Mouse (Mus musculus) midbrain, postnatal 0 days (tissue): Measurements from ENCODE around the gene Tcp1. TPM values are rescaled to one million over a fixed set of nuclear protein-coding genes. Genes with fewer than 3 reads are reported as not detected.
"Not testable (repeated sequence)": the region's sequence is repeated elsewhere in the genome, so short reads cannot be mapped to it uniquely, and the experiment has no call there.

Experiments used
- ATAC-seq: fragments of 200-750 bp; cut with Nextera tagmentation; 2 replicates; pipeline ENCODE4 v1.8.0; 2017; ENCODE audit warnings: moderate number of reproducible peaks, mild to moderate bottlenecking, moderate TSS enrichment, moderate library complexity; ENCODE audit not compliant: low FRiP score
- DNase-seq: peaks from one replicate; pipeline ENCODE4 v3.0.0-alpha.2; 2015; ENCODE audit warnings: low spot score
- H3K27ac ChIP-seq: fragments of 300-500 bp; sonication (generic); 2 replicates; pipeline ENCODE4 v1.5.1; 2014; ENCODE audit warnings: low read depth, mild to moderate bottlenecking, low read length, mixed read lengths
- H3K27me3 ChIP-seq: fragments of 300-500 bp; sonication (generic); 2 replicates; pipeline ENCODE4 v1.6.1; 2014; ENCODE audit warnings: low read length, control low read depth, mixed read lengths; ENCODE audit not compliant: insufficient read depth
- H3K36me3 ChIP-seq: fragments of 300-500 bp; sonication (generic); 2 replicates; pipeline ENCODE4 v1.6.1; 2014; ENCODE audit warnings: low read length, control low read depth, mixed read lengths; ENCODE audit not compliant: insufficient read depth
- H3K4me1 ChIP-seq: fragments of 300-500 bp; sonication (generic); 2 replicates; pipeline ENCODE4 v1.6.1; 2014; ENCODE audit warnings: mild to moderate bottlenecking, control low read depth, antibody characterized with exemption, low read length, mixed read lengths; ENCODE audit not compliant: insufficient read depth
- H3K4me2 ChIP-seq: fragments of 300-500 bp; sonication (generic); 2 replicates; pipeline ENCODE4 v1.6.1; 2014; ENCODE audit warnings: low read depth, mild to moderate bottlenecking, low read length, mixed read lengths; ENCODE audit not compliant: poor library complexity, severe bottlenecking
- H3K4me3 ChIP-seq: fragments of 300-500 bp; sonication (generic); 2 replicates; pipeline ENCODE4 v1.5.1; 2014; ENCODE audit warnings: low read depth, mild to moderate bottlenecking, low read length, moderate library complexity
- H3K9ac ChIP-seq: fragments of 300-500 bp; sonication (generic); replicated peaks from 2 replicates; pipeline ENCODE4 v1.6.1; 2014; ENCODE audit warnings: mild to moderate bottlenecking, low read length, moderate library complexity, mixed read lengths; ENCODE audit not compliant: poor library complexity, severe bottlenecking
- H3K9me3 ChIP-seq: fragments of 300-500 bp; sonication (generic); 2 replicates; pipeline ENCODE4 v1.6.1; 2016; ENCODE audit warnings: low read length, control low read depth
- CTCF ChIP-seq: IDR thresholded peaks from 2 replicates; pipeline ENCODE4 v1.5.1; 2016; ENCODE audit warnings: antibody characterized with exemption, mild to moderate bottlenecking
- WGBS: fragments of 180-500 bp; shearing (Covaris S2); extraction: QIAGEN DNeasy Blood & Tissue Kit; methylation state at CpG from one replicate; pipeline ENCODE4 v1.1.7; 2014; 5-methylcytosine and 5-hydroxymethylcytosine counted together
- polyA plus RNA-seq: library from polyadenylated mRNA; unstranded; fragments of >200 nt; fragmentation: Nextera tagmentation; extraction: Ambion mirVana; gene quantifications from 2 replicates; pipeline ENCODE4 v1.2.1, GENCODE M21; 2015
- total RNA-seq: library from RNA; depleted of rRNA; stranded (reverse); fragments of >200 nt; gene quantifications from 2 replicates; pipeline ENCODE4 v1.2.3, GENCODE M21; 2014

Tcp1 gene
- total and polyA plus RNA-seq, 2 experiments from 2014 or later: 330 to 375 TPM

DNA sequence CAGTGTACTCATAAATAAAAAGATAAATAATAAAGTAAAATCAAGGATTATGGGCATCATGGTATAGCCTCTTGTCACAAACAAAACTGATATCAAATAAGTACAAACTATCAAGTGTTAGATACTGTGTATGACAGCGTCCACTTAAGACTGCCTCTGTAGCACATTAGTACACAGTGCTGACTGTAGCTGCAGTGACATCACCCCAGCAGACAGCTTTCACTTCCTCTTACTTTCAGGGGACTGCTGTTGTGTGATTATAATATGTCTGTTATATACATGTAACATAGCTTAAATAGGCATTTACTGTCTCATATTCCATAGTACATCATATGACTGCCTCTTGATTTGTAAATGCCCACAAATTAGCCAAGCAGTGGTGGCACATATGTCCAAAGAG, 5.6 kb downstream of the Tcp1 start:
- no peaks in the 10 kb centered on the region for H3K27me3 ChIP-seq
- no peak overlapping the region for H3K27ac ChIP-seq
- no peaks in the 10 kb centered on the region for H3K9me3 ChIP-seq
- H3K9ac ChIP-seq: no peak overlapping the region
- H3K4me1 ChIP-seq: no peaks in the 10 kb centered on the region
- DNase-seq: no peak
- ATAC-seq: no peak
- TF ChIP-seq CTCF: no peak
- 91% methylated on average over 1 of the region's 1 CpGs for WGBS
- no peak overlapping the region for H3K4me2 ChIP-seq
- H3K4me3 ChIP-seq: no peak overlapping the region
- H3K36me3 ChIP-seq: peaks cover 36% of the 10 kb centered on the region

DNA sequence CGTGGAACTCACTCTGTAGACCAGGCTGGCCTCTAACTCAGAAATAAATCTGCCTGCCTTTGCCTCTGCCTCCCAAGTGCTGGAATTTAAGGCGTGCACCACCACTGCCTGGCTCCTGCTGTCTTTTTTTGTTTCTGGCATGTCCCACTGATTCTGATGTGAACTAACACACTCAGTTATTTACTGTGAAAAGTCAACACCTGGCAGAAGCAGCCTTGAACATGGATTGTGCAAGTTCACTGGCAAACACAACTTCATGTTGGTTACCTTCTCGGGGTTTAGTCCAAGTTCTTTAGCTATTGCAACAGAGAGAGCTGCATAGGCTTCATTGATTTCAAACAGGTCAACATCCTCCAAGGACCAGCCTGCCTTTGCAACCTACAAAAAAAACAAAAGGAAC, 9.5 kb downstream of the Tcp1 start:
- H3K4me3 ChIP-seq: no peak overlapping the region
- no peak overlapping the region for H3K4me2 ChIP-seq
- DNase-seq: no peak
- TF ChIP-seq CTCF: no peak
- ATAC-seq: no peak
- 89% methylated on average over 3 of the region's 3 CpGs for WGBS
- H3K27ac ChIP-seq: no peak overlapping the region
- no peaks in the 10 kb centered on the region for H3K4me1 ChIP-seq
- H3K9me3 ChIP-seq: no peaks in the 10 kb centered on the region
- no peaks in the 10 kb centered on the region for H3K27me3 ChIP-seq
- no peak overlapping the region for H3K9ac ChIP-seq
- H3K36me3 ChIP-seq: peaks cover 30% of the 10 kb centered on the region

DNA sequence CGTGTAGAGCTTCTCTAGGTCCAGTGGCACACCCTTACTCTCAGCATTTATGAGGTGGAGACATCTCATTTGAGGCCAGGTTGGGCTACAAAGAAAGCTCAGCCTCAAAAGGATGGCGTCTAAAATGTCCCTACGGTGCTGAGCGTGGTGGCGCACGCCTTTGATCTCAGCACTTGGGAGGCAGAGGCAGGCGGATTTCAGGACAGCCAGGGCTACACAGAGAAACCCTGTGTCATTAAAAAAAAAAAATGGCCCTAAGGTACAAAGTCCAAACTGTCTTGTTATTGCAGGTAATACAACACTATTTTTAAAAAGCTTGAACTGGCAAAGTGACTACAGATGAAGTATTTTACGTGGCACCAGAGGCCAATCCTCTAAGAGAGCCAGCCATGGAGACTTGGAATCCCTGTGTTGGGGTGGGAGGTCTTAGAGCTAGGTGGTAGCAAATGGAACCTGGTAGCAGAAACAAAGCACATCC, 10.2 kb downstream of the Tcp1 start:
- Histone ChIP-seq H3K4me2 (no peak overlapping the region), H3K4me1 (no peaks in the 10 kb centered on the region), H3K27me3 (no peaks in the 10 kb centered on the region), H3K4me3 (no peak overlapping the region), H3K27ac (no peak overlapping the region), H3K9me3 (no peaks in the 10 kb centered on the region), H3K9ac (no peak overlapping the region), H3K36me3 (peaks cover 30% of the 10 kb centered on the region)
- DNase-seq: no peak
- WGBS: 91% methylated on average over 8 of the region's 8 CpGs
- TF ChIP-seq CTCF: no peak
- no peak for ATAC-seq

DNA sequence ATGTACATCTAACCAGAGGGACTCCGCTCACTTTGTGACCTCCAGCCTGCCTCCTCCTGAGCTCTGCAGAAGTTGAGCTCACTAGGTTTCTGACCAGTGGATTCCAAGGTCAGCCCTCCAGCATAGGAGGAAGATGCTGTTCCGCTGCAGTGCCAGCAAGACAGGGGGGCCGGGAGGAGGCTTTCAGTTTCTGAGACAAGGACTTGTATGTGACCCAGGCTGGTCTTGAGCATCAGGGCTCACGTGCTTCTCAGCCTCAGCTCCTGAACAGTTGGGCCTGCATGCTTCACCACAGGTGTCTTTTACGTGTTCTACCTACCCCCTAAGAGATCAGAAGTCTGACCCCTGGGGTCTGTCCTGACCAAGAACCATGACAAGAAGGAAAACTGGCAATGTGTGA, 16.1 kb downstream of the Tcp1 start:
- 87% methylated on average over 5 of the region's 5 CpGs for WGBS
- DNase-seq: not testable (repeated sequence)

DNA sequence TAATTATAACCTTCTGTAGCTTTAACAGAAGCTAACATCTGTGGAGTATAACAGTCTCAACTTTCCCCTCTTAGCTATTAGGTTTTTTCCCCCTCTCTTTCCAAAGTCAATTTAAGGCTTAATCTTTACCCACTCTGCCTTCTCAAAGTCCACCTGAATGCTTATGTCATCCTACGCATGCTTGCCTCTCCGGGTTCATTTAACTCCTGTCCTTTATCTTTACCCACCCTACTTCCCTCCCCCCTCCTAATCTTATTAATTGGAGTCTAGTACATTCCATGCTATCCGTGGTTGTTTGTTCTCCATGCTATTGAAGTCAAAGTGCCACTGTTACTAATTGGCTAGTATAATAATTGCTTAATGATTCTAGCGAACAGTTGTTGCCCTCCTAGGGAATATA, 20.2 kb downstream of the Tcp1 start:
- Histone ChIP-seq H3K4me2 (no peak overlapping the region), H3K9ac (no peak overlapping the region), H3K27ac (no peak overlapping the region), H3K4me1 (no peaks in the 10 kb centered on the region; the same call in 1 of the 2 replicates), H3K4me3 (no peak overlapping the region), H3K27me3 (no peaks in the 10 kb centered on the region), H3K9me3 (no peaks in the 10 kb centered on the region), H3K36me3 (no peaks in the 10 kb centered on the region)
- no peak for DNase-seq
- no peak for ATAC-seq
- 50% methylated on average over 4 of the region's 4 CpGs for WGBS
- no peak for TF ChIP-seq CTCF

More for the DNA sequence above, 16.1 kb downstream of the Tcp1 start:
- H3K27ac ChIP-seq, H3K9me3 ChIP-seq, H3K27me3 ChIP-seq, H3K4me1 ChIP-seq, H3K4me3 ChIP-seq, H3K36me3 ChIP-seq, ATAC-seq, H3K9ac ChIP-seq, H3K4me2 ChIP-seq: not testable (repeated sequence)

DNA sequence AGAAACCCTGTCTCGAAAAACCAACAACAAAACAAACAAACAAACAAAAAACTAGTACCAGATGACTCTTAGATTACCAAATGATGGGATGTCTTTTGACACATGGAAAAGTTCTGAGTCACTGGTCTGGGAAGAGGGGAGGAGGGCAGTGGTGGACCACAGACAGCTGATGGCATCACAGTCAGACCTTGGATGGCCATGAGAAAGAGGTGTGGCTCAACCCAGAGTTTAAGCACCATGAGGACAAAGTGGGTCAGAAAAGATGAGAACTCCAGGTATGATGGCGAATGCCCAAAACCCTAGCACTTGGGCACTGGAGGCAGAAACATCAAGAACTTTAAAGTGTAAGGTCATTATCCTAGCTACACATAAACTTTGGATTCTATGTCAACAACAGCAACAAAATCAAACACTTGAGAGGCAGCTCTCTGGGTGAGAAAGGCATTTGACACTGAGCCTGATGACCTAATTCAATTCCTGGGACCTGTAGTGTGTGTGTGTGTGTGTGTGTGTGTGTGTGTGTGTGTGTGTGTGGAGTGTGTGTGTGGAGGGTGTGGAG, 22.0 kb downstream of the Tcp1 start:
- Histone ChIP-seq H3K9ac (no peak overlapping the region), H3K27ac (no peak overlapping the region), H3K4me2 (no peak overlapping the region), H3K36me3 (peaks cover 5% of the 10 kb centered on the region), H3K9me3 (no peaks in the 10 kb centered on the region), H3K4me3 (no peak overlapping the region), H3K27me3 (no peaks in the 10 kb centered on the region), H3K4me1 (no peaks in the 10 kb centered on the region; the same call in 1 of the 2 replicates)
- no peak for ATAC-seq
- DNase-seq: no peak
- 86% methylated on average over 2 of the region's 2 CpGs for WGBS
- TF ChIP-seq CTCF: no peak
